Mouse (Mus musculus) neutrophil, adult 5-6 weeks (primary cell): ENCODE measurements around the gene Dync2li1. TPM values are rescaled to one million over a fixed set of nuclear protein-coding genes. Genes with fewer than 3 reads are reported as not detected.

ENCODE experiments used
- ATAC-seq: fragments of 151-379, 151-347 bp; 2 replicates; pipeline ENCODE4 v1.8.0; 2017; ENCODE audit warnings: mild to moderate bottlenecking, moderate TSS enrichment; ENCODE audit not compliant: insufficient number of reproducible peaks, poor library complexity, low FRiP score, severe bottlenecking; ENCODE audit errors: extremely low read depth
- total RNA-seq: library from RNA; stranded (forward); fragments of 200-1000 nt; gene quantifications from 2 replicates; pipeline ENCODE4 v1.2.3, GENCODE M21; 2017

Gene Dync2li1
- total RNA-seq = 3.6 and 4.2 TPM in 2 replicates

GRCm38 (mm10) chr17:84626276-84626856, at the start of gene Dync2li1:
Dync2li1 (plus strand) TSS chr17:84626496.
- ATAC-seq = peak; percentile 99

- no peak for ATAC-seq
Observed at GRCm38 (mm10) chr17:84576621-84577293, 49.5 kb upstream of the Dync2li1 start.

GRCm38 (mm10) chr17:84579249-84579648, 47.0 kb upstream of the Dync2li1 start:
- no peak for ATAC-seq

- ATAC-seq = no peak
Observed at GRCm38 (mm10) chr17:84579817-84580216, 46.5 kb upstream of the Dync2li1 start.

- ATAC-seq = no peak
Observed at GRCm38 (mm10) chr17:84580821-84581220, 45.5 kb upstream of the Dync2li1 start.

GRCm38 (mm10) chr17:84581740-84582414, 44.4 kb upstream of the Dync2li1 start:
- ATAC-seq = no peak

- ATAC-seq = no peak
Observed at GRCm38 (mm10) chr17:84584107-84584506, 42.2 kb upstream of the Dync2li1 start.

GRCm38 (mm10) chr17:84585104-84585503, 41.2 kb upstream of the Dync2li1 start:
- ATAC-seq = no peak

- ATAC-seq = no peak
Observed at GRCm38 (mm10) chr17:84590065-84590464, 36.2 kb upstream of the Dync2li1 start.

GRCm38 (mm10) chr17:84591431-84592150, 34.7 kb upstream of the Dync2li1 start:
- ATAC-seq = no peak

- ATAC-seq = no peak
Observed at GRCm38 (mm10) chr17:84596015-84596441, 30.3 kb upstream of the Dync2li1 start.

- ATAC-seq = no peak
Observed at GRCm38 (mm10) chr17:84596501-84596900, 29.8 kb upstream of the Dync2li1 start.

GRCm38 (mm10) chr17:84597859-84598258, 28.4 kb upstream of the Dync2li1 start:
- ATAC-seq = no peak

GRCm38 (mm10) chr17:84598928-84599327, 27.4 kb upstream of the Dync2li1 start:
- ATAC-seq = no peak

GRCm38 (mm10) chr17:84600051-84600983, 26.0 kb upstream of the Dync2li1 start:
- ATAC-seq = no peak

GRCm38 (mm10) chr17:84601805-84602204, 24.5 kb upstream of the Dync2li1 start:
- no peak for ATAC-seq

- ATAC-seq = no peak
Observed at GRCm38 (mm10) chr17:84603202-84603627, 23.1 kb upstream of the Dync2li1 start.

GRCm38 (mm10) chr17:84603709-84604420, 22.4 kb upstream of the Dync2li1 start:
- ATAC-seq = no peak
